Mouse (Mus musculus): ENCODE data around the gene Rabep2.

Gene Rabep2

DNA sequence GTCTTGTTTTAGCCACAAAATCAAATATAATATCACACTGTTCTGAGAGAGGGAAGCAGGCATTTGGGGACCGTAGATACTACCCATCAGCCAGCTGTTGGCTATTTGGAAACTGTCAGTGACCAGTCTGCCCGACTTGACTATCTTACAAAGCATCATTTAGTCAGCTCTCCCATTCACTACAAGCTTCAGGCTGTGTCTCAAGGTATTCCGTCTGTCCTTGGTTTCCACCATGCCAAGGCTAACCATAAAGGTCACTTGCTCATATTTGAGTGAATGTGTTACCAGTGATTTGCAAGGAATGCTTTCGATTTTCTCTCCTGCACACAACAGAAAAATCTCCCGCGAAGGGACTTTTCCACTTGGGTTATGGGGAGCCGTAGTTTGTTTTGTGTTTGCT lies 6.2 kb downstream of the Rabep2 start:
- no peak for DNase-seq (ENCODE audit: low spot score)

DNA sequence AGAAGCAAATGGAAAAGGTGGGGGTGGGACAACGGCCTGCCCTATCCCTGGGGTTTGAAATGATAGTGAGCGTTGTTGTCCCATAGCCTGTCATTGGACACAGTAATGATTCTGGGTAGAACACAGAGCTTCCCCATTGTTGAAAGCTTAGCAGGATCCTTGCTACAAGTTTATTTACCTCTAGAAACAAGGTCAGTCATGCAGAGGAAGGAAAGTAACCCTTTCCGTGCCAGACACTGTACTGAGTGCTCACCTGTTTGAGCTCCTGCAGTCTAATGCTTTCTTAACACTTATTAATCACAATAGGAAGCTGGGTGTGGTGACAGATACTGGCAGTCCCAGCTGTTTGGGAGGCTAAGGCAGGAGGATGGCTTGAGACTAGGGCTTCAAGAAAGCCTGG lies 7.2 kb downstream of the Rabep2 start:
- DNase-seq (ENCODE audit: low spot score), result no peak

GRCm38 (mm10) chr7:126436851-126437250 lies 8.3 kb downstream of the Rabep2 start:
- DNase-seq (ENCODE audit: low spot score), result peak; percentile 66

DNA sequence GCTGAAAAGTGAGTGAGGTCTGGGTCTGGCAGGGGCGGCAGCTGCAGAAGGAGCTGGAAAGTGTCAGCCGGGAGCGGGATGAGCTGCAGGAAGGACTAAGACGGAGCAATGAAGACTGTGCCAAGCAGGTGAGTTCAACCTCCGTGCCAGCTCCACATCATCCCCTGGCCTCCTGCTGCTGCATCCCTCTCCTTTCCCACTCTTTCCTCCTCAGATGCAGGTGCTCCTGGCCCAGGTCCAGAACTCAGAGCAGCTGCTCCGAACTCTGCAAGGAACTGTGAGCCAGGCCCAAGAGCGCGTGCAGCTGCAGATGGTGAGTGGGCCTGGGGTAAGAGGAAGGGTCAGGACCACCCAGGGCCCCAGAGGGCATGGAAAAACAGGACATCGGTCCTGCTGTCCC lies 11.6 kb downstream of the Rabep2 start:
- no peak for DNase-seq (ENCODE audit: low spot score)

DNA sequence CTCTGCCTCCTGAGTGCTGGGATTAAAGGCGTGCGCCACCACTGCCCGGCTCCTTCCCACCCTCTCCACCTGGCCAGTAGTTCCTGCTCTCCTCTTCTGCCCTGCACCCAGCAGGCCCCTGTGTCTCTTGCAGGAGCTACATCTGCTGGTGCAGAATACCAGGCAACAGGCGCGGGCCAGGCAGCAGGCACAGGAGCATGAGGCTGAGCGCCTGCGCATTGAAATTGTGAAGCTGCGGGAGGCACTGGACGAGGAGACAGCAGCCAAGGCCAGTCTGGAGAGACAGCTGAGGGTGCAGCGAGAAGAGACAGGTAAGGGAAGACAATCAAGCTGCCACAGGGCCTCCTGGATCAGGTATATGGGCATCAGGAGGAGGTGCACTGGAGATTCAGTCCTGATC lies 15.4 kb downstream of the Rabep2 start:
- DNase-seq (ENCODE audit: low spot score), result no peak

DNA sequence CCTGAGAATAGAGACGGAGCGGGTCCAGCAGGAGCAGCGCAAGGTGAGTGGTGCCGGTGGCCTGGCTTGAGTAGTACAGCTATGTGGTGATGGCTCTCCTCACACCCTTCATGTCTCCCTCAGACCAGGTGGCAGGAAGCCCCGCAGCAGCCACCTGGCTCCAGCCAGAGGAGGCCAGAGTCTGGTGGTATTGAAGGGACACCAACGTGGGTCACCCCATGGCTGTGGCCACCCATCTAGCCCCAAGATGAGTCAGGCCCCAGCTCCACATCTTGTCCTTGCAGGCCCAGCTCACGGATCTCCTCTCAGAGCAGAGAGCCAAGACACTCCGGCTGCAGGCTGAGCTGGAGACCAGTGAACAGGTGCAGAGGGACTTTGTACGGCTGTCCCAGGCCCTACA lies 16.0 kb downstream of the Rabep2 start:
- no peak for DNase-seq (ENCODE audit: low spot score)

DNA sequence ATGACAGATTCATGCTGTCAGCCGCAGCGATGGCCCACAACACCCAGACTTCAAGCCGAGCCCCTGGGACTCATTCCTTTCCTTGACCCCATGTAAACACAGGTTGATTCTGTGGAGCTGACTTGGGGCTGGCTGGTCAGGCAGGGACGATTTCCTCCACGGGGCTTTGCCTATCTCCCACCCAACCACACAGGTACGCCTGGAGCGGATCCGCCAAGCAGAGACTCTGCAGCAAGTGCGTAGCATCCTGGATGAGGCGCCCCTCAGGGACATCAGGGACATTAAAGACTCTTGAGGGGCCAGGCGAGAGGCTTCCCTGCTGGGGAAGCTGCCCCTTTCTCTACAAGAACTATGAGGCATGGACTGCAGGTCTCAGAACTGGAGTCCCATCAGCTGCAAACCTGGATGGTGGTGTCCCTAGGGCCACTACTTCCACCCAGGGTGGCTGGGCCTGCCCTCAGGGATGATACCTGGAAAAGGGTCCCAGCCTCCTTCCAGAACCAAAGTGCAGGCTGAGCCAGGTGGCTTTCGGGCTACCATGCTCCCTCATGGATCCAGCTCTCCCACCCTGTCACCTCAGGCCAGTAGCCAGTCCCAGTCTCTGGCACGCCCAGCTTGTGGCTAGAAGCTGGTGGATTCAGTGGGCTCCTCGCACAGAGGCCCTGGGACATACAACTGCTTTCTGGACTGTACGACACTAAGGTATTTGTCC lies 16.7 kb downstream of the Rabep2 start:
- DNase-seq (ENCODE audit: low spot score), result no peak

DNA sequence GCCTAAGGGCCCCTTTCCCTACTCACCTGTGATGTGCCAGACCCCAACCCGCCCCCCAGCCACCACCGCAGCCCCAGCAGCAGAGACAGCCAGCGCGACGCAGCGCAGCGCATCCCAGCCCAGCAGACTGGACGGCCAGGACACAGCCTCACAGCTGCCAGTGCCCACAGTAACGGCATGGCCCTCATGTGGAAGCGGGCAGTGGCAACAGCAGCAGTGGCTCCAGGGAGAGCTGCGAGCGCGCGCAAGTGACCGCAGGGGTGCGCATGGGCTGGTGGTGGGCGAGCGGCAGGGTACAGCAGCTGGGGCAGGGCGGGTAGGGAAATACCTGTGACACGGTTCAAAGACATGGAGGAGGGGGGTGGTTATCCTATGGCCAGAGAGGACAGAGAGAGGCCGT lies 17.7 kb downstream of the Rabep2 start:
- DNase-seq (ENCODE audit: low spot score), result no peak

GRCm38 (mm10) chr7:126448481-126448880 lies 19.9 kb downstream of the Rabep2 start:
- no peak for DNase-seq (ENCODE audit: low spot score)

- DNase-seq (ENCODE audit: low spot score), result no peak
Measured at GRCm38 (mm10) chr7:126449991-126450390, 21.4 kb downstream of the Rabep2 start.

GRCm38 (mm10) chr7:126450641-126451040 lies 22.1 kb downstream of the Rabep2 start:
- DNase-seq (ENCODE audit: low spot score), result no peak

DNA sequence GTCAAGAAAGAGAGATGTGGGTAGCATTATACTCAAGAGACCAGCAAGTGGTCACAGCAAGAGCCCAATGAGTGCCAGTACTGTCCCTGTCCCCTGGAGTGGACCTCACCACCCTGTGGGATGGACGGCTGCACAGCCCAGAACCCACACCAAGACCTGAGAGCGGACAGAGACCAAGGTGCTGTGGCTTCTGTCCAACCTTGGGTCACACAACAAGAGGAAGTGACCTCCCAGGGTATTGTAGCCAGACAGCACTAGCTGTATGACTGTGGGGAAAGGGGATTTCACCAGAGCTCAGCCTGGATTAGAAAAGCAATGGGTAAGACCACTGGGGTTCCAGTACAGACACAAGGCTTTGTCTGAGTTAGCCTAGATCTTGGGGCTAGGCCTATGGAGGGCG lies 23.7 kb downstream of the Rabep2 start:
- DNase-seq (ENCODE audit: low spot score), result no peak

GRCm38 (mm10) chr7:126453861-126454260 lies 25.3 kb downstream of the Rabep2 start:
- DNase-seq (ENCODE audit: low spot score), result no peak

DNA sequence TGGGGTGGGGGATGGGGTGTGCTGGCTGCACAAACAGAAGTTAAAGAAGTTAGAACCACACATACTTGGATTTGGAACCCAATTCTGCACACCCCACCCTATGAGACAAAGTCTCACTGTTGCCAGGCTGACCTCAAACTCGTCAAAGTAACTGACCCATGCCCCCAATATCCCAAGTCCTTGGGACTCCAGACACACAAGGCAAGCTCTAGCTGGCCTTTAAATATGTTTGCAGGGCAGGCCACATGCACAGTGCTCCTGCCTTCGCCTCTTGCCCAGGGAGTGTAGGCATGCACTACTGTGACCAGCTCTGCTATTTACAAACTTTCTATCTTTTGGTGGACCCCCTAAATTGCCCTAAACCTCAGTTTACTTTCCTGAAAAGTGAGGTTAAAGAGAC lies 26.7 kb downstream of the Rabep2 start:
- no peak for DNase-seq (ENCODE audit: low spot score)

DNA sequence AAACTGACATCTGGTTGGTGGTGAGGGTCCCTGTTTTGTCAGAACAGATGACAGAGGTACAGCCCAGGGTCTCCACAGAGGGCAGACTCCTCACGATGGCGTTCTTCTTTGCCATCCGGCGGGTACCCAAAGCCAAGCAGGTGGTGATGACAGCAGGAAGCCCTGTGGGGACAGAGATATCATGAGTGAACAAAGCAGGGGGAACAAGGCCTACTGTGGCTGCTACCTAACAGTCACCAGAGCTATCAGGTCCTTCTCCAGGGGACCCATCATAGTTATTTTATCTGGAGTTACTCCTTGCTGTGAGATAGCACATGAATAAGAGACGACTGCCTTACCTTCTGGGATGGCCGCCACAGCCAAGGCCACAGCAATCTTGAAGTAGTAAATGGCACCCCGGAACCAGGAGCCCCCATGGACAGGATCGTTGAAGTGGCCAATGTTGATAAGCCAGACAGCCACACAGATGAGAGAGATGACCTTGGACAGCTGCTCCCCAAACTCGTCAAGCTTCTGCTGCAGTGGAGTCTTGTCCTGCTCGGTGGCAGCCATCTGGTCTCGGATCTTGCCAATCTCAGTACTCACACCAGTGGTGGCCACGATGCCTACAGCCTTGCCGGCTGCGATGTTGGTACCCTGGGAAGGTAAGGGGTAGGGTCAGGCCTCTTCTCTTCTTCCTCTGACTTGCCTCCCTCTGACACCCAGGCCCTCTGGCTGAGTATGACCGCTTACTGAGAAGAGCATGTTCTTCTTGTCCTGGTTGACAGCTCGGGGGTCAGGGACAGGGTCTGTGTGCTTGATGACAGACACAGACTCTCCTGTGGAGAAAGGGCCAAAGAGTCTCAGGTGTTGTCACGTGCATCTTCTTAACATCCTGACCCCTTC lies 28.1 kb downstream of the Rabep2 start:
- DNase-seq (ENCODE audit: low spot score), result no peak

- no peak for DNase-seq (ENCODE audit: low spot score)
Measured at GRCm38 (mm10) chr7:126458225-126458624, 29.7 kb downstream of the Rabep2 start.

- DNase-seq (ENCODE audit: low spot score), result no peak
Measured at GRCm38 (mm10) chr7:126458844-126459618, 30.5 kb downstream of the Rabep2 start.

DNA sequence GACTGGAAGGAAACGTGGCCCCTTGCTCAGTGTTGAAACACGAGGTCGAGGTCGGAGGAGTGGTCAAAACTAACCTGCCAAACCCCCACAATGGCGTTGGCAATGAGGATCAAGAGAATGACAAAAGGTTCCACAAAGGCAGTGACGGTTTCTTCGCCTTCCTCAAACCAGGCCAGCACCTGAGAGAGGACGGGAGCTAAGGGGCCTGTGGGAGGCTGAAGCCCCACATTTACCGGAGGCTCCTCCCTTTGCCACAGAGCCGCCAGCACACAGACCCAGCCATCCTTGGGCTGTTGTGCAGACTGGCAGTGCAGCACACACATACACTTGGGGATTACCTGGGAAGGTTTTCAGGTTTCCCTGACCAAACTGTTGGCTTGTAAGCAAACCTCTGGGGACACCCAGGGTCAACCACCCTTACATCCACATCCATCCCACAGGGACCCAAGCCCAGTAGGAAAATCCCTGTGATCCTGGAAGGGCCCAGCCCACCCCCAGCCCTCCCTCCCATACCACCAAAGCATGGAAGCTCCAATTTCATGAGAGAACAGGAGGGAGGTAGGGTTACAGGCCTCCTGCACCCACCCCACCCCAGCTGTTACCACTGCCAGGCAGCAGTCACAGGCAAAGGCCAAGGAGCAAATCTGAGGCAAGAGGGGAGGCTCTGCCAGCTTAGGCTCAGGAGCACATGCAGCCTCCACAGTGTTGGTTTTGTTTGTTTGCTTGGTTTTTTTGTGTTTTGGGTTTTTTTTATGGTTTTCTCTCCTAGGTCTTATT lies 32.3 kb downstream of the Rabep2 start:
- no peak for DNase-seq (ENCODE audit: low spot score)

- DNase-seq (ENCODE audit: low spot score), result no peak
Measured at GRCm38 (mm10) chr7:126461626-126462025, 33.1 kb downstream of the Rabep2 start.

DNA sequence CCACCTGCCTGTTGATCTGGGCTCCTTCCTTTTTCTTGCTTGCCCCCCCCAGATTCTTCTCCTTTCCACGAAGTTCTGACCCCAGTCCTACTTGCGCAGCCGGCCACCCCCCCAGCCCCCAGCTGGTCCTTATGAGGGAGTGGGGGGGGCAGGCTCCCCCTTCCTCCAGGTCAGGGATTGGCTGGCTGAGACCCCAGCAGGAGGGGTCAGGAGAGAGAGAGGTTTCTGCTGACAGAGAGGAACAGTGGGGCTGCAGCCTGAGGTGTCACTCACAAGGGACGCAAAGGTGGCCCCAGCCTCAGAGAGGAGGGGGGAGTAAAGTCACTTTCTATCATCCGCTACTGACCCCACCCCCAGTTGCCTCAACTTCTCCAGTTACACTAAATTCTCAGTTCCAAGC lies 34.4 kb downstream of the Rabep2 start, which contains the start of gene Atp2a1:
TSS of gene Atp2a1 (minus strand) at position 105 of the 400 bp plus-strand sequence.
- DNase-seq (ENCODE audit: low spot score), result no peak

- DNase-seq (ENCODE audit: low spot score), result no peak
Measured at GRCm38 (mm10) chr7:126463547-126463946, 35.0 kb downstream of the Rabep2 start.

DNA sequence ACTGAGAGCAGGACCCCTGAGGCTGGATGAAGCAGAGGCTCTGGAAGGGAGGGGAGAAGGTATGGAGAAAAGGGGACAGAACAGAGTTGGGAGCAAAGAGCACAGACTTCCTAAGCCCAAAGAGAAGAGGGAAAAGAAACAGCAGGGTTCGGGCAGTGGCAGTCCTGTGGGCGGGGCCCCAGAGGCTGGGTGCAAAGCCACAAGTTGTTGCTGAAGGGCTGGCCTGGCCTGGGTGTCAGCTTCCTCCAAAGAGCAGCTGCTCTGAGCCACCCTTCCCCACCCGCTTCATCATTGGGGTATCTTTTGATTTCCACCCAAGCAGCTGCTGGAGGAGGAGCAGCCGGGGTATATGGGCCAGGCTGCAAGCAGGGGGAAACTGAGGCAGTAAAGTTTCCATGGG lies 35.6 kb downstream of the Rabep2 start:
- no peak for DNase-seq (ENCODE audit: low spot score)
